Mouse (Mus musculus) T-helper 2 cell (primary cell): ENCODE measurements around the gene Tcea2.

Experiments
- in situ Hi-C: fragments of 300-600 bp; cut with MboI, MseI; formaldehyde crosslinking; loops from one replicate; pipeline ENCODE4 v1.15.1; 2025; ENCODE audit warnings: high pct_unique_total_duplicates

Gene Tcea2

GRCm38 (mm10) chr2:181698241-181698640, 18.1 kb downstream of the Tcea2 start, which contains the start of gene Lkaaear1:
Gene Lkaaear1, minus strand, starts transcription at chr2:181698442.
- in situ Hi-C loops: loop anchor here (5.0 to 10.0 kb wide), 2 partner anchors 56 to 1103 kb away; partner anchors contain the start of gene Col9a3

GRCm38 (mm10) chr2:181706668-181707067, 26.6 kb downstream of the Tcea2 start:
- in situ Hi-C loops: no loop called here

DNA sequence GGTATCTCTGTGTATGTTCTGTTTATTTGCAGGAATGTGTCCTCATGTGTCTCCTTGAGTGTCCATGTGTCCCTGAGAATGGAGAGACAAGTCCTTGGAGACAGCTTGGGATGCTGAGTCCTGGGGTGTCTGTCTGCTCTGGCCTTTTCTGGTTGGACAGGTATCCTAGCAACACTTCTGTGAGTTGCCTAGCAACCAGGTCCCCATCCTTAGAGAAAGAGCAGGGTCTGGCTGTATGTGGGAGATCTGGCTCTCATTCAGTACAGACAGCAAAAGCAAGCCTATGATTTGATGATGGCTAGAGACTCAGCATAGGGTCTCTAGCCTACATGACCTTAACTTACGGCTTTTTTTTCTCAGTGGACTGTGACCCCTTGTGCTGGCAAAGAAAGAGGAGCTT, 33.6 kb downstream of the Tcea2 start:
- in situ Hi-C loops: no loop called here

GRCm38 (mm10) chr2:181714903-181715326, 34.8 kb downstream of the Tcea2 start, which contains the start of gene Oprl1:
Gene Oprl1, plus strand, starts transcription at chr2:181715016.
- in situ Hi-C loops: no loop called here

DNA sequence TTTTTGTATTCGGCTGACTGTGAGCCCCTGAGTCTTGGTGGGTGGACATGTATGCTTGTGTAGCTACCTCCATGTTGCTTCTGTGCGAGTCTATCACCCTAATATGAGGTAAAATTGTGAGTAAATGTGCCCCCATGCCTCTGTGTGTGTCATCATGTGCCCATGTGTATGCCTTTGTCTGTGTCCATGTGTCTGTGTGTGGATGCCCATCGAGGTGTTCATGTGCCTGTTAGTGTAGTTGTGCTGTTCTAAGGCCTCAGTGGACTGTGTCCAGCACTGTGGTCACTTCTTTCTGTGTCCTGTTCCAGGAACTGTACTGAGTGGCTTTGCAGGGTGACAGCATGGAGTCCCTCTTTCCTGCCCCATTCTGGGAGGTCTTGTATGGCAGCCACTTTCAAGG, 35.3 kb downstream of the Tcea2 start:
- in situ Hi-C loops: no loop called here

DNA sequence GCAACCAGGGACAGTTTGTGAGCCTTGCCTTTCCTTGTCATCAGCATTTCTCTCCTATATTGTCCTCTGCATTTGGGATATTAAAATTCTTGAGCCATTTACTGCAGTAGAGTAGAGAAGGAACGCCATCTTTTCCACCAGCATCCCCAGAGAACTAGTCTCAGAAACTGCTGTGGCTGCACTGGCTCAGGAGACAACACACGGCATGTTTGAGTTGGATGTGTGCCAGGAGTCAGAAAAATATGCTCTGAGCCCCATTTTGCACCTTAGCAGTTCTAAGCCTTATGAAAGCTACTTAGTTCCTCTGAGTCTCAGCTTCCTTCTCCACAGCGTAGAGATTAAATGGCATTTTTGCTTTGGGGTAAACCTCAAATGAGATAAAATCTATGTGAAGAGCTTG, 36.9 kb downstream of the Tcea2 start:
- in situ Hi-C loops: no loop called here

DNA sequence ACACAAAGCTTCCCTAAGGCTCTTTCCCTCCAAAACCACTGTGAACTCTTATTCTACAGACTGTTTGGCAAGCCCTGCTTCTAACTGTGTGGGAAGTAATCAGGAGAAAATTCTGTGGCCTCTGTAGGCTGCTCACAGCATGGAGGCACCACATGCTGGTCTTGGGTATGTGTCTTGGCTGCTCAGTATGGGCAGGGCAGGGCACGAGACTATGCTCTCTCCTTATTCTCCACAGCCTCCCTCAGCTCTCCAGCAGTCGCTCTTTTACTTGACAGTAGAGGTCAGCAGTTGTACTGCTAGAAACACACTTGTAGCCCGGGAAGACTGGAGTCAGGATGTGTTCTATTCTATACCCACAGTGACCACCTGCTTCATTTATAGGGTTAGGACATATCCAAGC, 40.0 kb downstream of the Tcea2 start:
- in situ Hi-C loops: no loop called here

GRCm38 (mm10) chr2:181721200-181721599, 41.1 kb downstream of the Tcea2 start:
- in situ Hi-C loops: no loop called here

DNA sequence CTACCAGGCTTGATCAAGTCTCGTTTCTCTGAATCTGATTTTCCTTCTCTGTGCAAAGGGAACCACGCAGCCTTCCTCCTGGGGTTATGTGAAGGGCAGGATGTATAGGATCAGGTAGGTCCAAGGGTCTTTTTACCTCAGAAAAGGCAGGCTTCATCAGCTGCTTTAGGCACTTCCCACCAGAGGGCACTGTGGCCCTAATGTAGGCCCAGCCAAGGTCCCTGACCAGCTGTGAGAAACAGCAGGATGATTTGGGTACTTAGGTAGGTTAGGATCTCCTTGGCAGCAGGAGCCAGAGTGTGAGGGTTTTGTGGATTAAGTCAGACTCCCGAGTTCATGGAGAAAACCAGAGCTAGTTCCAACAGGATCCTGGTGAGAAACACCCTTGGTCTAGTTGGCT, 42.1 kb downstream of the Tcea2 start:
- in situ Hi-C loops: no loop called here

GRCm38 (mm10) chr2:181727659-181728262, 47.7 kb downstream of the Tcea2 start:
- in situ Hi-C loops: no loop called here

- in situ Hi-C loops: no loop called here
Observed at GRCm38 (mm10) chr2:181730051-181730450, 49.9 kb downstream of the Tcea2 start.
